Mouse (Mus musculus) liver, postnatal 0 days (tissue): Measurements from ENCODE around the gene Ptprg.

ENCODE experiments used
- CTCF ChIP-seq: sonication (generic); IDR thresholded peaks from 2 replicates; pipeline ENCODE4 v1.5.1; 2016; ENCODE audit warnings: antibody characterized with exemption, low read depth
- EP300 ChIP-seq: IDR thresholded peaks from 2 replicates; pipeline ENCODE4 v1.6.1; 2016; ENCODE audit warnings: antibody characterized with exemption, low read depth, mild to moderate bottlenecking

- TF ChIP-seq EP300 (no peak), CTCF (no peak)
These were observed 613.9 kb downstream of the Ptprg start for GRCm38 (mm10) chr14:12167215-12167614.
